Mouse (Mus musculus): ENCODE measurements around the gene Cpn2. TPM values are rescaled to one million over a fixed set of nuclear protein-coding genes. Genes with fewer than 3 reads are reported as not detected.

Cpn2 gene
- polyA plus RNA-seq (2017; shearing (Covaris generic)) = not detected

DNA sequence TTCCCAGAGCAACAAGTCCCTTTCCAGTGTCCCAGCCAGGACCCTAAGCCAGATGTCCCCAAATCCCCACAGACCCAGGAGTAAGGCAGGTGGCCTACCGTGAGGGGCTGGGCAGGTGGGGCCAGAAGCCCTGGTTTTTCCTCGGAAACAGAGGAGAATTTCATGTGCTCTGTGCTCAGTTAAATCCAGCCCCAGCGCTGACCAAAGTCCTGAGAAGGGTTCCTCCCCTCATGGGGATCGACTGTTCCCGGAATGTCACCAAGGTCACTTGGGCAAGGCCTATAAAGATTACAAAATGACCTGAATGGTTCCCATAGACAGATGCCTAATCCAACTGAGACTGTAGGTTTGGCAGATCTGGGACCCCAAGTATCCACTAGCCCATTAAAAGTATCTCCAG lies at the start of gene Cpn2:
Gene Cpn2, minus strand, starts transcription at position 141 of the 400 bp plus-strand sequence.

DNA sequence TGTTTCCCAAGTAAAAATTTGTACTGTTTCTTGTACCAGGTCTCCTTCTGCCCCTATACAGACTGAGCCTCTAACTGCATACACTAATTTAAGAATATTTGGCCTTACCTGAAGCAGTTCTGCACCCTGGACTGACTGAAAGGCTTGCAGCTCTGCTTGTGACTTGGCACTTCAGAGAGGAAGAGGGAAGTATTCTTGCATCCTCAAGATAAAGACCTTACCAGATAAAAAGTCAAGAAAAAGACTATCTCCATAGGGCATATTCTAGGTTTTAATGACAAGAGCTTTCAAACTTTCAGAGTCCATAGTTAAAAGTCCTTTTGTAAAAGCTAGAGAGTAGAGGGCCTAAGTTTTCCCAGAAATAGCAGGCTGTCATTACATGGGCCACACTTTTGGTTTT lies 43.3 kb upstream of the Cpn2 start, which contains the start of gene Gp5:
Gene Gp5, minus strand, starts transcription at position 133 of the 400 bp plus-strand sequence.

DNA sequence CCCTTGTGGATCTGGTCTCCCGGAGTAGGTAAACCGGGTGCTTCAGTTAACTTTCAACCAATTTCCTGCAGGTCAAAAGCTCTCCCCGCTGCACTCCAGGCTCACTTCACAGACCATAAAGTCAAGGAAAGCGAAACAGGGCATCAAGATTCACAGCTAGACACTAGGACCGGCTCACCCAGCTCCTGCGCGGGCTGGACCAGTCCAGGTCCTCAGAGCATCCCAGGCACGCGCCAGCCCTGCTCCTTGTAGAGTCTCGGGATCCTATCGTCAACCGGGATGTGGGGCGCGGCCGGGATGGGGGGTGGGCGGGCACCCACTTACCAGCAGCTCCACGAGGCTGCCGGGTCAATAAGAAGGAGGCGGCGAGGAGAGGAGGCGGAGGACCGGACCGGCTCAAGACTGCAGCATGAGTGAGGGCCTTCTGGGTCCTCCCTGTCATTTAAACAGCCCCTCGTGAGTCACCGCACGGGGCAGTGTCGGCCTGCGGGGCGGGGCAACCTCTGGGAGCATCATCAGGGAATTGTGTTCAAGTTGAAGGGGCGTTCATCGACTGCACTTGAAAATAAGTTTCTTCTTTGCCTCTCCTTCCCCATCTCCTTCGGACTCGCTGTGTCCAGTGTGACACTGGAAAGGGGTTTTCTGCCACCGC lies 15.7 kb upstream of the Cpn2 start, which contains the start of gene Lrrc15:
Gene Lrrc15, minus strand, starts transcription at position 413 of the 652 bp plus-strand sequence.

Other genes with a start within 250 kb of the Cpn2 start
- 0.60 TPM for gene Hes1, start 203.1 kb downstream of the Cpn2 start, polyA plus RNA-seq (2017; shearing (Covaris generic))
- not detected for gene Lrrc15, start 15.8 kb upstream of the Cpn2 start, polyA plus RNA-seq (2017; shearing (Covaris generic))
- gene Gp5, start 43.3 kb upstream of the Cpn2 start, polyA plus RNA-seq (2017; shearing (Covaris generic)) = not detected
- gene Atp13a3, start 138.5 kb upstream of the Cpn2 start, polyA plus RNA-seq (2017; shearing (Covaris generic)) = 65.1 TPM